Mouse (Mus musculus): ENCODE results near the gene Klhdc8a. TPM values are rescaled to one million over a fixed set of nuclear protein-coding genes. Genes with fewer than 3 reads are reported as not detected.

Klhdc8a gene
- polyA plus RNA-seq, 1 experiment from 2014 or later: 0.99 TPM

GRCm38 (mm10) chr1:132286735-132287134, 11.7 kb upstream of the Klhdc8a start:
- no peak overlapping the region for H3K9ac ChIP-seq (ENCODE audit: low read length)
- H3K27ac ChIP-seq (ENCODE audit: low read depth, low read length): no peak overlapping the region
- WGBS: 91% methylated on average over 1 of the region's 1 CpGs
- no peaks in the 10 kb centered on the region for H3K27me3 ChIP-seq (ENCODE audit: control insufficient read depth, insufficient read depth, low read length)
- no peaks in the 10 kb centered on the region for H3K9me3 ChIP-seq (ENCODE audit: control insufficient read depth, low read length)
- no peak for ATAC-seq (replicated peaks; ENCODE audit: low FRiP score)
- no peak for DNase-seq (ENCODE audit: low spot score)
- no peak overlapping the region for H3K4me3 ChIP-seq (ENCODE audit: low read depth, low read length)
- peaks cover 26% of the 10 kb centered on the region for H3K4me1 ChIP-seq (replicated peaks; ENCODE audit: control insufficient read depth, insufficient read depth, low read length)
- no peak overlapping the region for H3K4me2 ChIP-seq (ENCODE audit: low read depth, low read length, severe bottlenecking)
- H3K36me3 ChIP-seq (ENCODE audit: control insufficient read depth, insufficient read depth, low read length): no peaks in the 10 kb centered on the region

GRCm38 (mm10) chr1:132287445-132287844, 11.0 kb upstream of the Klhdc8a start:
- Histone ChIP-seq H3K27ac (ENCODE audit: low read depth, low read length) (no peak overlapping the region), H3K4me1 (replicated peaks; ENCODE audit: control insufficient read depth, insufficient read depth, low read length) (peaks cover 29% of the 10 kb centered on the region), H3K4me3 (ENCODE audit: low read depth, low read length) (no peak overlapping the region), H3K27me3 (ENCODE audit: control insufficient read depth, insufficient read depth, low read length) (no peaks in the 10 kb centered on the region), H3K9ac (ENCODE audit: low read length) (no peak overlapping the region), H3K9me3 (ENCODE audit: control insufficient read depth, low read length) (no peaks in the 10 kb centered on the region), H3K36me3 (ENCODE audit: control insufficient read depth, insufficient read depth, low read length) (no peaks in the 10 kb centered on the region), H3K4me2 (ENCODE audit: low read depth, low read length, severe bottlenecking) (no peak overlapping the region)
- no peak for ATAC-seq (replicated peaks; ENCODE audit: low FRiP score)
- WGBS: 69% methylated on average over 2 of the region's 2 CpGs
- no peak for DNase-seq (ENCODE audit: low spot score)

GRCm38 (mm10) chr1:132287991-132288451, 10.4 kb upstream of the Klhdc8a start:
- no peak overlapping the region for H3K27ac ChIP-seq (ENCODE audit: low read depth, low read length)
- H3K4me1 ChIP-seq (replicated peaks; ENCODE audit: control insufficient read depth, insufficient read depth, low read length): peaks cover 35% of the 10 kb centered on the region
- DNase-seq (ENCODE audit: low spot score): peak; percentile 53
- no peaks in the 10 kb centered on the region for H3K36me3 ChIP-seq (ENCODE audit: control insufficient read depth, insufficient read depth, low read length)
- H3K9ac ChIP-seq (ENCODE audit: low read length): no peak overlapping the region
- peak overlapping the region; percentile 28 for H3K4me2 ChIP-seq (ENCODE audit: low read depth, low read length, severe bottlenecking)
- 0 out of 2 replicates have a peak, but pooled peaks have one; percentile 2 for ATAC-seq (replicated peaks; ENCODE audit: low FRiP score)
- WGBS: 11% methylated on average over 11 of the region's 11 CpGs
- no peak overlapping the region for H3K4me3 ChIP-seq (ENCODE audit: low read depth, low read length)
- H3K27me3 ChIP-seq (ENCODE audit: control insufficient read depth, insufficient read depth, low read length): no peaks in the 10 kb centered on the region
- no peaks in the 10 kb centered on the region for H3K9me3 ChIP-seq (ENCODE audit: control insufficient read depth, low read length)

- no peak for ATAC-seq (replicated peaks; ENCODE audit: low FRiP score)
- Histone ChIP-seq H3K27ac (ENCODE audit: low read depth, low read length) (no peak overlapping the region), H3K4me1 (replicated peaks; ENCODE audit: control insufficient read depth, insufficient read depth, low read length) (peaks cover 36% of the 10 kb centered on the region), H3K27me3 (ENCODE audit: control insufficient read depth, insufficient read depth, low read length) (no peaks in the 10 kb centered on the region), H3K9ac (ENCODE audit: low read length) (no peak overlapping the region), H3K36me3 (ENCODE audit: control insufficient read depth, insufficient read depth, low read length) (no peaks in the 10 kb centered on the region), H3K4me2 (ENCODE audit: low read depth, low read length, severe bottlenecking) (no peak overlapping the region), H3K9me3 (ENCODE audit: control insufficient read depth, low read length) (no peaks in the 10 kb centered on the region), H3K4me3 (ENCODE audit: low read depth, low read length) (no peak overlapping the region)
- 86% methylated on average over 6 of the region's 6 CpGs for WGBS
- DNase-seq (ENCODE audit: low spot score): no peak
Measured at GRCm38 (mm10) chr1:132289965-132290364, 8.5 kb upstream of the Klhdc8a start.

GRCm38 (mm10) chr1:132290921-132291675, 7.3 kb upstream of the Klhdc8a start:
- Histone ChIP-seq H3K4me2 (ENCODE audit: low read depth, low read length, severe bottlenecking) (no peak overlapping the region), H3K4me1 (replicated peaks; ENCODE audit: control insufficient read depth, insufficient read depth, low read length) (peaks cover 42% of the 10 kb centered on the region), H3K36me3 (ENCODE audit: control insufficient read depth, insufficient read depth, low read length) (no peaks in the 10 kb centered on the region), H3K4me3 (ENCODE audit: low read depth, low read length) (no peak overlapping the region), H3K9me3 (ENCODE audit: control insufficient read depth, low read length) (no peaks in the 10 kb centered on the region), H3K27me3 (ENCODE audit: control insufficient read depth, insufficient read depth, low read length) (no peaks in the 10 kb centered on the region), H3K9ac (ENCODE audit: low read length) (0 out of 2 replicates have a peak overlapping the region, but pooled peaks have one; percentile 12), H3K27ac (ENCODE audit: low read depth, low read length) (peak overlapping the region; percentile 28; the same call in 1 of the 2 replicates)
- peak; percentile 37 for ATAC-seq (replicated peaks; ENCODE audit: low FRiP score)
- peak; percentile 69 for DNase-seq (ENCODE audit: low spot score)
- 33% methylated on average over 11 of the region's 11 CpGs for WGBS

GRCm38 (mm10) chr1:132291706-132292105, 6.7 kb upstream of the Klhdc8a start:
- Histone ChIP-seq H3K36me3 (ENCODE audit: control insufficient read depth, insufficient read depth, low read length) (no peaks in the 10 kb centered on the region), H3K27me3 (ENCODE audit: control insufficient read depth, insufficient read depth, low read length) (no peaks in the 10 kb centered on the region; the same call in 1 of the 2 replicates), H3K9ac (ENCODE audit: low read length) (no peak overlapping the region), H3K27ac (ENCODE audit: low read depth, low read length) (peak overlapping the region; percentile 37), H3K4me1 (replicated peaks; ENCODE audit: control insufficient read depth, insufficient read depth, low read length) (peaks cover 42% of the 10 kb centered on the region), H3K4me2 (ENCODE audit: low read depth, low read length, severe bottlenecking) (no peak overlapping the region), H3K4me3 (ENCODE audit: low read depth, low read length) (no peak overlapping the region), H3K9me3 (ENCODE audit: control insufficient read depth, low read length) (no peaks in the 10 kb centered on the region)
- ATAC-seq (replicated peaks; ENCODE audit: low FRiP score) (peak; percentile 37), DNase-seq (ENCODE audit: low spot score) (no peak)
- WGBS: 26% methylated on average over 4 of the region's 4 CpGs

- no peak overlapping the region for H3K4me3 ChIP-seq (ENCODE audit: low read depth, low read length)
- peaks cover 41% of the 10 kb centered on the region for H3K4me1 ChIP-seq (replicated peaks; ENCODE audit: control insufficient read depth, insufficient read depth, low read length)
- no peak overlapping the region for H3K4me2 ChIP-seq (ENCODE audit: low read depth, low read length, severe bottlenecking)
- DNase-seq (ENCODE audit: low spot score): peak; percentile 76
- no peaks in the 10 kb centered on the region; the same call in 1 of the 2 replicates for H3K27me3 ChIP-seq (ENCODE audit: control insufficient read depth, insufficient read depth, low read length)
- no peaks in the 10 kb centered on the region for H3K9me3 ChIP-seq (ENCODE audit: control insufficient read depth, low read length)
- ATAC-seq (replicated peaks; ENCODE audit: low FRiP score): 0 out of 2 replicates have a peak, but pooled peaks have one; percentile 20
- H3K36me3 ChIP-seq (ENCODE audit: control insufficient read depth, insufficient read depth, low read length): no peaks in the 10 kb centered on the region
- peak overlapping the region; percentile 37 for H3K27ac ChIP-seq (ENCODE audit: low read depth, low read length)
- H3K9ac ChIP-seq (ENCODE audit: low read length): no peak overlapping the region
- WGBS: 34% methylated on average over 21 of the region's 21 CpGs
Measured at GRCm38 (mm10) chr1:132292318-132293129, 5.9 kb upstream of the Klhdc8a start.

GRCm38 (mm10) chr1:132295506-132295905, 2.9 kb upstream of the Klhdc8a start:
- no peak for ATAC-seq (replicated peaks; ENCODE audit: low FRiP score)

More at GRCm38 (mm10) chr1:132295506-132295905, 2.9 kb upstream of the Klhdc8a start:
- H3K27me3 ChIP-seq (ENCODE audit: control insufficient read depth, insufficient read depth, low read length): peaks cover 8% of the 10 kb centered on the region; the same call in 1 of the 2 replicates
- H3K9ac ChIP-seq (ENCODE audit: low read length): no peak overlapping the region
- no peak overlapping the region for H3K4me2 ChIP-seq (ENCODE audit: low read depth, low read length, severe bottlenecking)
- peaks cover 42% of the 10 kb centered on the region for H3K4me1 ChIP-seq (replicated peaks; ENCODE audit: control insufficient read depth, insufficient read depth, low read length)
- H3K36me3 ChIP-seq (ENCODE audit: control insufficient read depth, insufficient read depth, low read length): no peaks in the 10 kb centered on the region
- H3K4me3 ChIP-seq (ENCODE audit: low read depth, low read length): no peak overlapping the region
- DNase-seq (ENCODE audit: low spot score): no peak
- H3K27ac ChIP-seq (ENCODE audit: low read depth, low read length): no peak overlapping the region
- no peaks in the 10 kb centered on the region for H3K9me3 ChIP-seq (ENCODE audit: control insufficient read depth, low read length)
- WGBS: 69% methylated on average over 7 of the region's 7 CpGs
